Mouse (Mus musculus) urinary bladder, postnatal 25 days (tissue): ENCODE data around the gene Mlana.

ENCODE experiments used
- DNase-seq: peaks from one replicate; pipeline ENCODE4 v3.0.0; 2022; ENCODE audit warnings: low spot score

The Mlana gene

DNA sequence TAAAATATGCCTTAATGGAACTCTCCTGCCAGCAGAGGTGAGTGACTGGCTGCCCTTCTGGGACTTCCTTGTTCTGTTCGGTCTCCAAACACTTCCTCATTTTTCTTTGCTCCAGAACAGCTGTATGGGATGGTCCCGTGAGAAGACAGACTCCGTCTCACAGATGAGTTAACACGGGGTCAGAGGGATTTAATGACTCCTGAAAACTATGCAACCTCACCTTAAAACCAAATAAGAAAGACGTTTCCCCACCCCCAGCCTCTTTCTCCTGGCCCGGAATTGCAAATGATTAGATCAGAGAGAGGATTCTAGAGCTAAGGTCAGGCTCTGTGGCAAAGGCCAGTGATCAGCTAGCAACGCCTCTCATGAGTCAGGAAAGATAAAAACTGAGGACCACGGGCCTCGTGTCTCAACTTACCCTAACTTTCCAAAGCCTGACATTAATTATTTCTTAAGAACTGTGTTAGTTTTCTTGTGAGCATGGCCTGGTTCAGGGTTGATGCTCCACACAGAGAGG is 22.0 kb upstream of the Mlana start:
- no peak for DNase-seq

DNA sequence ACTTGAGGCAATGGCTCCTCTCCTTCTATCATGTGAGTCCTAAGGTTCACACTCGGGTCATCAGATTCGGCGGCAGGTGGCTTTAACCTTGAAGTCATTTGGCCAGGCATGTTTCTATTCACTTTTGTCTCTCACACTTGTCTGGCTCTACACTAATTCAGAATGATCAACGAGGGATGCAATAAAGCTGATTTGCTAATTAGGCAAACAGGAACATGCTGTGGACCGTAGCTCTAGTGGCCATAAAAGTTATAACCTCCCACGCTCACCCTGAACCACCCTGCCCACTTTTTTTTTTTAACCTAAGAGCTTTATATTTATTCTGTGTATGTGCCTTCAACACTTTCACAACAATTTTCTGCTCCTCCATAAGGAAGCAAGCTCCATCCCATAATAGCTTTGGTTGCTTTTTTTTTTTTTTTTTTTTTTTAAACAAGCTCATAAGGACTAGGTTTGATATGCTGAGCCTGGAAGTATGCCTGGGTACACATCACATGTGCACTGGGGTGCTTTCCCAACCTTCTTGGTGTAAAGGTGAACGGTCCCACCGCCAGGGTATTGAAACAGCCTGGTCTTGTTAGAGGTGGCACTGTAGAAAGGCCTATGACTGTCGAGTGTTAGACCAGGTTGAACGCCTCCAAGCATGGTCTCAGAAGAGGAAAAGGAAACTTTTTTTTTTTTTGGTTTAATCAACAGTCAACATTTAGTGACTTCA is 21.0 kb upstream of the Mlana start:
- DNase-seq = no peak

DNA sequence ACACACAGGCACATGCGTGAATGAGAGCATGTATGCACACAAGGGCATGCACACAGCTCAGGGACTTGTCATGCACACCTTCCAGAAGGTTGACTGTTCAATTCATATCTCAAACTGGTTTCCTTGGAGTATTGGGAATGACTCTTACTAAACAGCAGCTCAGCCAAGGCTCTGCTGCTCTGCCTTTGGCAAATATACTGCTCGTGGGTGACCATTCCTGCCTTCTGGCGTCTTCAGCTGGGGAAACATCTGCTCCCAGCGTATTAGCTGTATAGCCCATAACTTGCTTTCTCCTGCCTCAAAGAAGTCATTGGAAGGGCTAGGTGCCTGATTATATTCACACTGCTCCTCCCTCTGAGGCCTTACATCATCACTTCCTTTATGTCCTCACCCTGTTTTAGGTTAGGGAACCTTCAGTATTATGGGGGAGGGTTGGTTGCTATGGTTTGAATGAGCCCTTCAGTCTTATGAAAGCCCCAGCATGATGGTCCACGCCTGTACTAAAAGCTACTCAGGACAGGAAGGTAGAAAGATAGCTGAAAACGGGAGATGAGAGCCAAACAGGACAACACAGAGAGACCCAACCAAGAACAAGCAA is 19.3 kb upstream of the Mlana start:
- DNase-seq = no peak

DNA sequence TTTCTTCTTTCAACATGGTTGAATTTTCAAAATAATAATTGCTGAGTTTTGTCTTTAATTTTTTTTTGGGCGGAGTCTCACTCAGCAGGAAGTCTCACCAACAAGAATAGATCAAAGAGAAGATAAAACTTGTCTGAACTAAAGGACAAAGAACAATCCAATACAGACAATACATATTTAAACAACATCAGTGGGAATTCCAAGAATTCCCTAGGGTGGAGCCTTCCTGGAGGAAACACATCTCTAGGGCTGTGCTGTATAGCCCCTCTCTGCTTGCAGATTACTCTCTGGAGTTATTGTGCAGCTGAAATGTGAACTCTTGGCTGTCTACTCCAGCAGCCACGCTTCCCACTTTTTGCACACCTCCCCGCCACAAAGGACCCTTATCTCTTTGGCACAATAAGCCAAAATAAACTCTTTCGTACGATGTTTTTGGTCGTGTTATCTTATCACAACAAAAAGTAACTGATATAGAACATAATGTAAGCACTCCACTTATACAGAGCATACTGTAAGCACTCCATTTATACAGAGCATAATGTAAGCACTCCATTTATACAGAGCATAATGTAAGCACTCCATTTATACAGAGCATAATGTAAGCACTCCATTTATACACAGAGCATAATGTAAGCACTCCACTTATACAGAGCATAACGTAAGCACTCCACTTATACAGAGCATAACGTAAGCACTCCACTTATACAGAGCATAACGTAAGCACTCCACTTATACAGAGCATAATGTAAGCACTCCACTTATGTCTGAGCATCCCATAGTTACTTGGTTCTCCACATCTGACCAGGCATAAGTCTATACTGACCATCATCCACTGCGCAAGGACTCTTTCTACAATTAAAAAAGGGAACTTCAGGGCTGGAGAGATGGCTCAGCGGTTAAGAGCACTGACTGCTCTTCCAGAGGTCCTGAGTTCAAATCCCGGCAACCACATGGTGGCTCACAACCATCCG is 17.2 kb upstream of the Mlana start:
- DNase-seq = no peak

DNA sequence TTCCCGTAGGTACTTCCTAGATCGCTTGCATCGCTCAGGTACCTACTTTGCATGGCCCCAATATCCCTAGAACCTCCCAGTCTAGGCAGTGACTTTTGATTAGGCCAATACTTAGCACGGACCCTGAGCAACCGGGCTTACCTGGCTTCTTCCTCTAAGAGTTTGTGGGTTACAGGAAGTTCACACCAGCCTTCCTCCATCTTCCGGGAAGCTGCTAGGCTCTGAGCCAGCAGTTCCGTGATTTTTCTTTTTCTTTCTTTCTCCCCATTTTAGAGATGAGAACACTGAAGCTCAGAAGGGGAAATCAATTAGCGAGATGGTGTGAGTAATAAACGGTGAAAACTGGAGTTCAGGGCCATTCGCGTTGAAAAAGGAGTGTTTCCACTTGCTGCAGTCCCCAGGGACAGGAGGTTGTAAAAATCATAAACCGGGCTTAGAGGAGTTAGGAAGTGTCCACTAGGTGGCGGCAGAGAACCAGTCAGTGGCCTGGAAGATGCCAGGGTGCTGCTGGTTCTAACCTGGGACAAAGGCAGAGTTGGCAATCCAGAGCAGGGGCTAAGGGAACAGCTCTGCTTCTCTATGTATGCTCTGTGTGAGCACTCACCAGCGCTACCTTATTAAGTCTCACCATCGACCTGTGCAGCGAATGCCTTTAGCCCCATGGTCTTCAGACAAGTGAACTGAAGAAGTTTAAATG is 13.6 kb upstream of the Mlana start:
- peak; percentile 75 for DNase-seq

DNA sequence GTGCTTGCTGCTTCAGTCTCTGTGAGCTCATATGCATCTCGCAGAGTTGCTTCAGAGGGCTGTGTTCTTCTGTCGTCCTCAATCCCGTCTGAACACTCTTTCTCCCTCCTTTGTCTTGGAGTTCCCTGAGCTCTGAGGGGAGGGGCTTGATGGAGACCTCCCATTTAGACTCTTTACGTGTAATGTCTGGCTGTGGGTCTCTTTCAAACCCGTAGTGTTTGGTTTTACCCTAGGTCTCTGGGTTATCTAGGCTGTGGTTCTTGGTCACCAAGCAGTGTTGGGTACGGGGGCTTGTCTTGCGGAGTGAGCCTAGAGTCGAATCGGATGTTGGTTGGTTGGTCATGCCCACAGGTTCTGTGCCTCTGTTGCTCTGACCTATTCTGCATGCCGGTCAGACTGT is 2.6 kb upstream of the Mlana start:
- no peak for DNase-seq

DNA sequence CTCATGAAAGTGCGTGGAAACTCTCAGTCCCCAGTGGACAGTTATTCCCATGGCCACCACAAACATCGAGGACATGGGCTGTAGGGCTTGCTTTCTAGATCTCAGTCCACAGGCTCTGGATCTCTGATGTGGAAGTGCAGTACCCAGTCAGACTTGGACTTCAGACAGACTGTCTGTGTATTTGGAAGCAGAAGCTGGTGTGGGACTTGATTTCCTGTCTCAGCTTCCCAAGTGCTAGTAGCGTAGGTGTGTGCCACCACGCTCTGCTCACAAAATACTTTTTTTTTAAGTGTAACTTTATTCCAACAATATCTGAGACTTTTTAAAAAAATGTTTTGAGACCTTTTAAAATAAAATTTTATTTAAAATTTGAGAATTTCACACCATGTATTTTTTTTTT is 1.3 kb upstream of the Mlana start:
- DNase-seq = no peak

DNA sequence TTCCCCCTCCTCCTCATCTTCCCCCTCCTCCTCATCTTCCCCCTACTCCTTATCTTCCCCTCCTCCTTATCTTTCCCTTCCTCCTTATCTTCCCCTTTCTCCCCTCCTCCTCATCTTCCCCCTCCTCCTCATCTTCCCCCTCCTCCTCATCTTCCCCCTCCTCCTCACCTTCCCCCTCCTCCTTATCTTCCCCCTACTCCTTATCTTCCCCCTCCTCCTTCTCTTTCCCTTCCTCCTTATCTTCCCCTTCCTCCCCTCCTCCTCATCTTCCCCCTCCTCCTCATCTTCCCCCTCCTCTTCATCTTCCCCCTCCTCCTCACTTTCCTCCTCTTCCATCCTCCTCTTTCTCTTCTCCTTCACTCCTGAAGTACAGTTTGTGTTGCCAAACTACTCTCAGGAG is 784 bp upstream of the Mlana start:
- no peak for DNase-seq

DNA sequence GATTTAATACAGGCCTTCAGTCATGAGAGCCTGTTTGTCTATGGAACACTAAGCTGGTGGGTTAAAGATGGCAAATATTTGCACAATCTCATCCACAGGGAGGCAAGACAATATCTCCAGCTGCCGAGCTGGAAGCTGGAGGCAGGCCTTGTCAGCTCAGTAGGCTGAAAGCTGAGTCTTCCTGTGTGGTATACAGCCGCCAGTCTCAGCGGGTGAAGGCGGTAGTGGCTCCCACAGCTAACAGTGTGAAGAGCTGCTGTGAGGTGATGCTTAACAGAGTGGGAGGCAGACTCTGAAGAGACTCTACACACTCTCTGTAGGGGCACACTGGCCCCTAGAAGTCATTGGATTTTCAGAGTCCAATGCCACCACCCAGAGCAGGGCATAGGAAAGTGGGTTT is 4.1 kb downstream of the Mlana start:
- no peak for DNase-seq

DNA sequence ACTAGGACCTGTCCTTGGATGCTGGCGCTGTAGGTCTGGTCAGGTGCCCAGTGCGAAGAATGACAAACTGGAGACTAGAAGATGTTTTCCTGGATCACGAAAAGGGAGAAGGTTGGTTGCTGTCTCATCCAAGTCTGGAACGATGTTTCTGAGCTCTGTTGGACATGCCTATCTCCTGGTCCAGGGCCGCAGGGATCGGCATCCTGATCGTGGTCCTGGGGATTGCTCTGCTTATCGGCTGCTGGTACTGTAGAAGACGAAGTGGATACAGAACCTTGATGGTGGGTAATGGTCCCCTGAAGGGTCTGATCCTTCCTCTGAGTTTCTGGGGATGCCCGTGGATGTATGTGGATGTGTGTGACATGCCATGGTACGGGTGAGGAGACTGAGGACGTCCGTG is 6.8 kb downstream of the Mlana start:
- DNase-seq = no peak

DNA sequence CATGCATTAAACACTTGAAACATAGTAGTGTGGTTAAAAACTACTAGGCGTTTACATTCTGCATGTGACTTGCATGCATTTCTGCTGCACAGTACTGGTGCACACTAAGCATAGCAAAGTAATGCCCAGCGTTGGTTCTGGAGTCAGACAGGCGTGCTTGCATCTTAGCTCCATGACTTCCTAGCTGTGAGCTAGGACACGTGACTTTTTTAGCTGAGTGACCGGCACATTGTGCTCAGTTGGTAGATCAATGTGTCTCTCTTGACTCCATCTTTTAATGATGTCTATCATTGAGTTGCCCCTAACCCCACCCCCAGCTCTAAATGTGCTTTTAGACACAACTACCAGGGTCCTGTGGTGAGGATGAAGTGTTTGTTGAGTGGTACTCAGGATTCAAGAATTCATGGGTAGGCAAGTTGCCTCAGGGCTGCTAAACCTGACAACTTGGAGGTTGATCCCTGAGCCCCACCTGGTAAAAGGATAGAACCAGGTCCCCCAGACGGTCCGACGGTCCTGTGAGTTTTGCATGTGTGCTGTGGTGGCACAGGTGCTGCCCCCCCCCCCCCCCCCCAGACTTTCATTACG is 9.8 kb downstream of the Mlana start:
- DNase-seq = no peak

DNA sequence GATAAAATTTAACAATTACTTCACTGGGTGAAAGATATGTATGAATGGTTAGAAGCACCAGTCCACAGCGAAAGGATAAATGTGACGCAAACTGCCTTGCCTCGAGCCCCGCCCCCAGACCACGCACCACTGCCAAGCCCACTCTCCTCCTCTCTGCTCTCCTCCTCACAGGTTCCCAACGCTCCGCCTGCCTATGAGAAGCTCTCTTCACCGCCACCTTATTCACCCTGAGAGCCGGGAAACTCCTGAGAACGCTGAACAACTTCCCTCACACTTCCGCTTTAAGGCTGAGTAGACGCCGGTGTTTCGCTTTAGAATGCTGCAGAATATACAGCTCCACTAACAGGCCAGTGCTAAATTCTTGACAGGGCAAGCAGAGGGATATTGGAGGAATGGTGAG is 10.4 kb downstream of the Mlana start:
- no peak for DNase-seq

DNA sequence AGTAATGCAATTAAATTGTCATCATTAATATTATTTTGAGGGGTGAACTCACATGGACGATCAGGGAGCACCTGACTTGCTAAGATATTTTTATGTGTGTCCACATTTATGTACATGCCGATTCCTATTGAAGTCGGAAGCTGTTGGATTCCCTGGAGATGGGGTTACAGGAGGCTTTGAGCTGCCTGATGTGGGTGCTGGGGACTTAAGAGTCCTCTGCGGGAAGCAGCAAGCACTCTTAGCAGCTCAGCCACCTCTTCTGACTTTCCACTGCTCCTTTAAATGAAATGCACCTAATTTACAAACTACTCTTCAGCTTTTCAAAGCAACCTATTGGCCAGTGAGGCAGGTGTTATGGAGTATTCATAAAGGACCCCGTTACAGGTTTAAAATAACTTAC is 10.8 kb downstream of the Mlana start:
- DNase-seq = no peak

DNA sequence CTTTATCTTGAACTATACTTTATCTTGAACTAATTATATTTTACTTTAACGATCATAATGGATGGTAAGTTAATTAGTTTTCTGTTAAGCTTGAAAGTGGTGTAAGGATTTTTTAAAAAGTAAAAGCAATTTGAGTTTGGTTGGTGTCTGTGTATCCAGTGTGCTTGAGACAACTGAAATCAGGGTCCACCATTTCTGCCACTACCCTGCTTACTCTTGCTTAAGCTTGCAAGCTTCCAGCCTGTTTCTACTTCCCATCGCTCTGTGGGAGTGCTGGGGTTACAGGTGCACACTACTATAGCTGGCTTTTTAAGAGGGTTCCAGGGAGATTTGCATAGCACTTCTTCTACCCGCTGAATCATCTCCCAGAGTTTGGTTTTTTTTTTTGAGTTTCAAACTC is 11.8 kb downstream of the Mlana start:
- DNase-seq = no peak

DNA sequence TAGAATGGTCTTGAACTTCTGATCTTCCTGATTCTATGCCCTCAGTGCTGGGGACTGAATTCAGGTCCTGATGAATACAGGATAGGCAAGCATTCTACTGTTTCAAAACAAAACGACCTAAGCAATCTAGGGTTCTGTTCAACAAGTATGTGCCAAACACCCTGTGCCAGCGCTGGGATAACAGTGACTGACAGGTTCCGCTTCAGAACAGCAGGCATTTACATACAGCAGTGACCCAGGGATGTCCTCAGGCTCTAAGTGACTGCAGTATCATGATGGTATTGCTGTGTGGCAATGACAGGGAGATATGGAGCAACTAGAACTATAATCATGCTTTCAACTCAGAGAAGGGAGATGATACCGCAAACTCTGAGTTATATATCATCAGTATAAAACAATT is 15.8 kb downstream of the Mlana start:
- DNase-seq = no peak

DNA sequence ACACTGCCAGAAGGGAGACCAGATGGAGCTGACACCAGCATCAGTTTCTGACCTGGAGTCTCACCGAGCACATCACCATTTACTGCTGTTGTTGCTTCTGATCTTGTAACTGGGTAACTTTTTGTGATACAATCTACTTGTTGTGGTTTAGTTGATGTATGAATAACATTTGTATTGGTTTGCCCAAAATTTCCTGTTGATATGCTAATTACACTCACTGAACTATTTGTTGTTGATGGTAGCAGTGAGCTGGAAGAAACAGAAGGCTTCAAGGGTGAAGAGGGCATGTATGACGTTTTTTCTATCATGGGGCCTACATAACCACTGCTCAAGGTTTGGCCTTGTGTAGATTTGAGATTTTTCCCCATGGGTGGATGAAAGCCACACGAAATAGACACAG is 20.2 kb downstream of the Mlana start:
- no peak for DNase-seq

DNA sequence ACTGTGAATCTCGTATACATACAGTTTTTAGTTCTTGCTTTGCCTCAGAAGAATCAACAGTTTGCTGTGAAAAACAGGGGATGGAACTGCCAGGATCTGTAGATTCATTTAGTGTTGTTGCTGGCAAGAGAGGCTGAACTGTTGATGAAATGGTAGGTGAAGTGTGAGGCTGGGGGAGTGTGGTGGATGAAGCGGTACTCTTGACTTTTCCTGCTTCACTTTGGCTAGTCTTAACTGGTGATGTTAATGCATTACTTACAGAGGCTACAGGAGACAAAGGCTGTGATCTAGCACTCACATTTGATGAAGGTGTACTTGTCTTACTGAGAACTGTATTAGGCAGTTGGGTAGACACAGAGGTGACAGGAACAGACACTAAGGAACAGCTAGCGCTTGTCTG is 20.9 kb downstream of the Mlana start:
- DNase-seq = no peak

DNA sequence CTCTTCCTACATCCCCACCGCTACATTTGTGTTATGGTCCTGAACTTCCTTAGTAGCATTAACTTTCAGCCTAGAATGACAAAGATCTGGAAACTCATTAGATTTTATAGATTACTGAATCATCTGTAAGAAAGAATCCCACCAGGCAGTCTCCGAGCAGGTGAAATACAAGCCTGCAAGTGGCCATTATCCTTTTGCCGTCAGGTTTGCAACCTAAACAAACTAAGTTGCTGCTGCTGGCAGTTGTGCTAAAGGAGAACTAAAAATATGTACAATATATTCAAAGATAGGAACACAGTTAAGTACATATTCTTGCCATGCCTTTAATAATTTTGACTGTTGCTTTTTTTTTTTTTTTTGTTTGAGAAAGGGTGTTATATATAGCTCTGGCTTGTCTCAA is 37.8 kb downstream of the Mlana start:
- no peak for DNase-seq

DNA sequence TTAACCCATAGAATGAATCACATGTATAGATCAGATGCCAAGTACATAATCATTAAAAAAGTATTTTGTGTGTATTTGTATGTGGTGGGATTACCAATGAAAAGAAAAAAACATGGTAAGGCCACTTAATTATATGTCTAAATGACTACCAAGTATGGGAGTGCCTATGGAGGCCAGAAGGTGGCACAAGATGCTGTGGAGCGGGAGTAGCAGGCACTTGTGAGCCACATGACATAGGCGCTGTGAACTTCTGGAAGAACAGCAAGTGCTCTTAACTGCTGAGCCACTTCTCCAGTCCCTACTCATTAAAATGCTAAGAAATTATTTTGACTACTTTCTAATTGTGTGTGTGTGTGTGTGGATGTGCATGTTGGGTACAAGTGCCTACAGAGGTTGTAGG is 42.0 kb downstream of the Mlana start:
- DNase-seq = no peak

DNA sequence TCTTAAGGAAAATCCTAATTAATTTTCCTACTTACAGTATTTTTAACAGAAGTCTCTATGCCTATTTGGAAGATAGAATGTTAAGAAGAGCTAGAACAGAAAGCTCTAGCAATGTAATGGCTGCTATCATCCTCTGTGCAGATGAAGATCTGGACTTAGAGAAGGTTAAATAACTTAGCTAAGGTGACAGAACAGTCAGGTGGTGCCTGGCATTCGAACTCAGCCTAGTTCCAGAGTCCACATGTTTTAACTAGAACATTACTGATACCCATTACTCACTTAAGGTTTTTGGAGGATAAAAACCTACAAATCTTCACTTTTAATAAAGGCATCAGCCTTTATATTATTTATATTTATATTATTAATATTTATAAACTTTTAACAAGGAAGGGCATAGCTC is 43.0 kb downstream of the Mlana start:
- DNase-seq = no peak

DNA sequence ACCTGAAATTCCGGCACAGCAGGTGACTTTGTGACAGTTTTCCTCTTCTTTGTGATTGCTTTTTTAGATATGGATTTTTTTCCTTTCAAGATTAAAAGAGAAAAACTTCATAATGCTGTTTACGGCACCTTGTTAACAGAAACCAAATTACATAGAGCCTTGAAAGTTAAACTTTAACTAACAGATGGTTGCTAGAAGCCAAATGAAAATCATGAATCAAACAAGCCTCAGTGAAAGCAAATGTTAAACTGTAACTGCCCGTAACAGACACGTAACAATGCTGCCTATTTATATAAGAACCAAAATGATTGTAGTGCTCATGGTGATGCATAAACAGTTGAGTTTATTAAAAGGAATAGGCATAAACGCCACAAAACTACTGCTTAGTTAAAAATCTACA is 45.9 kb downstream of the Mlana start:
- DNase-seq = no peak

DNA sequence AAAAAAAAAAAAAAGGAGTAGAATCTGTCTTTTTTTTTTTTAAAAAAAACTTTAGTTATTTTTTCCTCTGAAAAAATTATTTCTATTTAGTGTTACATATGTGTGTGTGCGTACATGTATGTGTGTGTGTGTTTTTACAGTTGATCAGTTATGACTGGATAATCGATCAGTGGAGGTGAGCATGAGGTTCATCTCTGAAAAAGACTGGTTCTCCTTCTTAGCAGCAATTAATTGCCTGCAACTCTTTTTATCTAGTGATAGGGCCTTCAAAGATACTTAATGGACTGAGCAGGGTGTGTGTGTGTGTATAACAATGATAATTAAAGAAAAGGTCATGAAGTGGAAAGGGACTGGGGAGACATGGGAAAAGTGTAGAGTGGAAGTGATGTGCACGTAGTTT is 53.4 kb downstream of the Mlana start:
- no peak for DNase-seq
